Mouse (Mus musculus): Measurements from ENCODE around the gene 1700009N14Rik. TPM values are rescaled to one million over a fixed set of nuclear protein-coding genes. Genes with fewer than 3 reads are reported as not detected.

The 1700009N14Rik gene
- polyA plus RNA-seq (2015; fragmentation: Nextera tagmentation; extraction: Ambion mirVana) = not detected in 2 replicates

GRCm38 (mm10) chr4:39450069-39450468 is at the start of gene 1700009N14Rik:
Gene 1700009N14Rik, plus strand, starts transcription at chr4:39450295.
- Histone ChIP-seq H3K9me3 (ENCODE audit: control insufficient read depth, low read length) (no peaks in the 10 kb centered on the region), H3K4me2 (ENCODE audit: low read length) (no peak within 1 kb of the TSS), H3K4me1 (ENCODE audit: control insufficient read depth, insufficient read depth, low read depth, low read length) (no peaks in the 10 kb centered on the region), H3K4me3 (ENCODE audit: low read length) (no peak within 1 kb of the TSS), H3K27ac (ENCODE audit: low read depth, low read length) (no peak within 1 kb of the TSS), H3K36me3 (ENCODE audit: control insufficient read depth, insufficient read depth, low read length) (no peaks in the 10 kb centered on the region), H3K9ac (ENCODE audit: low read depth, low read length) (no peak within 1 kb of the TSS), H3K27me3 (replicated peaks; ENCODE audit: control insufficient read depth, insufficient read depth, low read length) (no peaks in the 10 kb centered on the region)
- no peak for ATAC-seq
- WGBS = 70% methylated on average over 3 of the region's 3 CpGs

DNA sequence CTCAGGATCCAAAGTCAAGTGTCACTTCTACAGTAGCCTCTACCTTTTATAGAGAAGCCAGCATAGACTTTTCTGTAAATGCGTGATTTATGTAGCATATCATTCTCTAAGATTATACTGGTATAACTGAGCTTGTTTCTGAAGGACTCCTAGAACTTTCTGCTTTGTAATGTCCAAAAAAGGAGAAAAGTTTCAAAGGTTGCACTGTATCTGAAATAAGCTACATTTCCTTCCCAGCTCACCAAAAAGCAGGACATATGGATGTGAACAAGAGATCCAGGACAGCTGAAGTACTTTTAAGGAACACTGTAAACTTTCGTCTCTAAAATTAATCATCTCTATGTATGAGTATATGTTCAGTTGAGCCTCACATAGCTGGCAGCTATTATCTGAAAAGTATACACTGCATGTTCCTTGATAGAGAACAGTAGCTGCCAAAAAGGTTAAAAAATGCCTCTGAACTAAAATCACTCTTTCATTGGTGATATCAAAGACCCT is 12.2 kb upstream of the 1700009N14Rik start:
- ATAC-seq = no peak
- H3K27me3 ChIP-seq (replicated peaks; ENCODE audit: control insufficient read depth, insufficient read depth, low read length) = no peaks in the 10 kb centered on the region
- no peaks in the 10 kb centered on the region for H3K36me3 ChIP-seq (ENCODE audit: control insufficient read depth, insufficient read depth, low read length)
- no peaks in the 10 kb centered on the region for H3K4me1 ChIP-seq (ENCODE audit: control insufficient read depth, insufficient read depth, low read depth, low read length)
- H3K9ac ChIP-seq (ENCODE audit: low read depth, low read length) = no peak overlapping the region
- no peaks in the 10 kb centered on the region for H3K9me3 ChIP-seq (ENCODE audit: control insufficient read depth, low read length)
- H3K4me2 ChIP-seq (ENCODE audit: low read length) = no peak overlapping the region
- no peak overlapping the region for H3K27ac ChIP-seq (ENCODE audit: low read depth, low read length)
- 89% methylated on average over 2 of the region's 2 CpGs for WGBS
- no peak overlapping the region for H3K4me3 ChIP-seq (ENCODE audit: low read length)

DNA sequence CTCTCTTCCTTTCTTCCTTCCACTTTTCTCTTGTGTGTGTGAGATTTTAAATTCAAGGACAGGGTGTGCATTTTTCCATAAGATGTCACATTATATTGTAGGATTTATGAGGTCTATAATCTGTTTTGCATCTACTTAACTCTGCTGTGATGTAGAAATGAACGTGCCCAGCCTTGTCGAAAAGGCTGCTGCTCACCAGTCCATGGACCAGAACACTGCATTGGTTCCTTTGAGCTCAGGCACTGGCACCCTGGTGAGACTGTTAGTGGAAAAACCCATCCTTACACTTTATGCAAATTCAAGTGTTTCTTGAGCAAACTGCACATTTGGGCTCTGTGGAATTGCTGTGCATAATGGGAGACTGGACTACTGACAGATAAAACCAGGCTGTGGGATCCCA is 24.2 kb downstream of the 1700009N14Rik start:
- Histone ChIP-seq H3K9ac (ENCODE audit: low read depth, low read length) (no peak overlapping the region), H3K4me3 (ENCODE audit: low read length) (no peak overlapping the region), H3K4me2 (ENCODE audit: low read length) (no peak overlapping the region), H3K27ac (ENCODE audit: low read depth, low read length) (no peak overlapping the region), H3K4me1 (ENCODE audit: control insufficient read depth, insufficient read depth, low read depth, low read length) (no peaks in the 10 kb centered on the region), H3K36me3 (ENCODE audit: control insufficient read depth, insufficient read depth, low read length) (no peaks in the 10 kb centered on the region), H3K27me3 (replicated peaks; ENCODE audit: control insufficient read depth, insufficient read depth, low read length) (no peaks in the 10 kb centered on the region), H3K9me3 (ENCODE audit: control insufficient read depth, low read length) (no peaks in the 10 kb centered on the region)
- ATAC-seq = no peak
- WGBS = 55% methylated on average over 2 of the region's 2 CpGs

DNA sequence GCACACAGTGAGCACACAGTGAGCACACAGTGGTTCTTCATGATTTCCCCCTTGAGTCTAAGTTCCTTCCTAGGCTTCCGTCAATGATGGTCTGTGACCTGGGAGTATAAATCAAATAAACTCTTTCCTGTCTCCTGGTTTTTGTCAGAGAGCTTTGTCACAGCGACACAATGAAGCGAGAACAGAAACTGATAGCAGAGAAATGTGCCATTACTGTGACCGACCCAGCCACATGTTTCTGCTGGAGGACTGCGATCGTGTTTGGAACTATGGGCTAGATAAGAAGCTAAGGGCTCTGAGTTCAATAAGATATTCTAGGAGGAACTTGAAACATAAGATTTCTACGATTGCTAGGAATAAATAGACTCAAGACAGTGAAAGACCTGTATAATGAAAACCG is 36.3 kb downstream of the 1700009N14Rik start:
- no peaks in the 10 kb centered on the region for H3K9me3 ChIP-seq (ENCODE audit: control insufficient read depth, low read length)
- 87% methylated on average over 8 of the region's 8 CpGs for WGBS

GRCm38 (mm10) chr4:39493596-39493995 is 43.5 kb downstream of the 1700009N14Rik start:
- no peaks in the 10 kb centered on the region for H3K9me3 ChIP-seq (ENCODE audit: control insufficient read depth, low read length)
- no peaks in the 10 kb centered on the region for H3K4me1 ChIP-seq (ENCODE audit: control insufficient read depth, insufficient read depth, low read depth, low read length)
- no peak overlapping the region for H3K4me2 ChIP-seq (ENCODE audit: low read length)
- H3K27me3 ChIP-seq (replicated peaks; ENCODE audit: control insufficient read depth, insufficient read depth, low read length) = no peaks in the 10 kb centered on the region
- no peak for ATAC-seq
- H3K27ac ChIP-seq (ENCODE audit: low read depth, low read length) = no peak overlapping the region
- WGBS = 78% methylated on average over 1 of the region's 1 CpGs
- no peak overlapping the region for H3K4me3 ChIP-seq (ENCODE audit: low read length)
- no peaks in the 10 kb centered on the region for H3K36me3 ChIP-seq (ENCODE audit: control insufficient read depth, insufficient read depth, low read length)
- no peak overlapping the region for H3K9ac ChIP-seq (ENCODE audit: low read depth, low read length)

More for the DNA sequence above, 36.3 kb downstream of the 1700009N14Rik start:
- no peak overlapping the region for H3K4me3 ChIP-seq (ENCODE audit: low read length)
- H3K4me1 ChIP-seq (ENCODE audit: control insufficient read depth, insufficient read depth, low read depth, low read length) = no peaks in the 10 kb centered on the region
- H3K36me3 ChIP-seq (ENCODE audit: control insufficient read depth, insufficient read depth, low read length) = no peaks in the 10 kb centered on the region
- no peaks in the 10 kb centered on the region for H3K27me3 ChIP-seq (replicated peaks; ENCODE audit: control insufficient read depth, insufficient read depth, low read length)
- no peak overlapping the region for H3K27ac ChIP-seq (ENCODE audit: low read depth, low read length)
- H3K9ac ChIP-seq (ENCODE audit: low read depth, low read length) = no peak overlapping the region
- H3K4me2 ChIP-seq (ENCODE audit: low read length) = no peak overlapping the region
- no peak for ATAC-seq

- Histone ChIP-seq H3K4me2 (ENCODE audit: low read length) (no peak overlapping the region), H3K27ac (ENCODE audit: low read depth, low read length) (no peak overlapping the region), H3K36me3 (ENCODE audit: control insufficient read depth, insufficient read depth, low read length) (no peaks in the 10 kb centered on the region), H3K9ac (ENCODE audit: low read depth, low read length) (no peak overlapping the region), H3K4me1 (ENCODE audit: control insufficient read depth, insufficient read depth, low read depth, low read length) (no peaks in the 10 kb centered on the region), H3K9me3 (ENCODE audit: control insufficient read depth, low read length) (no peaks in the 10 kb centered on the region), H3K27me3 (replicated peaks; ENCODE audit: control insufficient read depth, insufficient read depth, low read length) (no peaks in the 10 kb centered on the region), H3K4me3 (ENCODE audit: low read length) (no peak overlapping the region)
- no peak for ATAC-seq
- 64% methylated on average over 1 of the region's 1 CpGs for WGBS
These were observed 45.8 kb downstream of the 1700009N14Rik start for GRCm38 (mm10) chr4:39495875-39496274.
